Mouse (Mus musculus) WW6 (cell line): ENCODE data around the gene Ubtfl1.
"Not testable (repeated sequence)": the region's sequence is repeated elsewhere in the genome, so short reads cannot be mapped to it uniquely, and the experiment has no call there.

ENCODE experiments used
- DNase-seq: peaks from one replicate; pipeline ENCODE4 v3.0.0-alpha.2; 2013; ENCODE audit warnings: low read depth, low spot score

Gene Ubtfl1

GRCm38 (mm10) chr9:18404118-18404517 is at the start of gene Ubtfl1:
Ubtfl1 (plus strand) TSS chr9:18404418.
- DNase-seq = no peak

GRCm38 (mm10) chr9:18373026-18373425 is 31.2 kb upstream of the Ubtfl1 start:
- not testable (repeated sequence) for DNase-seq

- peak; percentile 7 for DNase-seq
These were observed 18.4 kb upstream of the Ubtfl1 start for GRCm38 (mm10) chr9:18385782-18386181.

GRCm38 (mm10) chr9:18399629-18400028 is 4.6 kb upstream of the Ubtfl1 start:
- no peak for DNase-seq

GRCm38 (mm10) chr9:18402895-18403294 is 1.3 kb upstream of the Ubtfl1 start, which contains the start of gene Naalad2:
Naalad2 (minus strand) TSS chr9:18402995.
- not testable (repeated sequence) for DNase-seq

GRCm38 (mm10) chr9:18412371-18412770 is 8.2 kb downstream of the Ubtfl1 start:
- not testable (repeated sequence) for DNase-seq

- no peak for DNase-seq
These were observed 26.1 kb downstream of the Ubtfl1 start, which contains the start of gene Mbd3l2 for GRCm38 (mm10) chr9:18430354-18430753. Mbd3l2 (plus strand) TSS chr9:18430654.

GRCm38 (mm10) chr9:18431687-18432086 is 27.5 kb downstream of the Ubtfl1 start:
- no peak for DNase-seq

GRCm38 (mm10) chr9:18456520-18456919 is 52.3 kb downstream of the Ubtfl1 start:
- DNase-seq = no peak
